Mouse (Mus musculus): ENCODE measurements around the gene Zzef1.

Gene Zzef1

DNA sequence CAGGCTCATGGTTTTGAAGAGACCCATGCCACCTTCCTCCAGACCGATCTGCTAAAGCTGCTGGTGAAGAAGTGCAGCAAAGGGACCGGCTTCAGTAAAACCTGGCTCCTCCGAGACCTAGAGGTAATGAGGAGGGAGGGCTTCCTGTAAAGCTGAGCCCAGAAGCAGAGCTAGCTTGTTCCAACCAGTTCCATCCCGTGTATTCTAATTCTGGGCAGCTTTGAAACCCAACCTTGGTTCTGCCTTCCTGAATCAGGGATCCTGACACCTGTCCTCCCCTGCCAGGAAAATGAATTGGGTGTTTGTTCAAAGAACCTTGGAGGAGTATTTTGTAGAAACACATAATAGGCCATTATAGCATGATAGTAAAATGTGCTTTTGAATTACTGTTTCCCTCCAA is 112.4 kb downstream of the Zzef1 start:
- no peak for DNase-seq (ENCODE audit: low spot score in 2 of 2)

DNA sequence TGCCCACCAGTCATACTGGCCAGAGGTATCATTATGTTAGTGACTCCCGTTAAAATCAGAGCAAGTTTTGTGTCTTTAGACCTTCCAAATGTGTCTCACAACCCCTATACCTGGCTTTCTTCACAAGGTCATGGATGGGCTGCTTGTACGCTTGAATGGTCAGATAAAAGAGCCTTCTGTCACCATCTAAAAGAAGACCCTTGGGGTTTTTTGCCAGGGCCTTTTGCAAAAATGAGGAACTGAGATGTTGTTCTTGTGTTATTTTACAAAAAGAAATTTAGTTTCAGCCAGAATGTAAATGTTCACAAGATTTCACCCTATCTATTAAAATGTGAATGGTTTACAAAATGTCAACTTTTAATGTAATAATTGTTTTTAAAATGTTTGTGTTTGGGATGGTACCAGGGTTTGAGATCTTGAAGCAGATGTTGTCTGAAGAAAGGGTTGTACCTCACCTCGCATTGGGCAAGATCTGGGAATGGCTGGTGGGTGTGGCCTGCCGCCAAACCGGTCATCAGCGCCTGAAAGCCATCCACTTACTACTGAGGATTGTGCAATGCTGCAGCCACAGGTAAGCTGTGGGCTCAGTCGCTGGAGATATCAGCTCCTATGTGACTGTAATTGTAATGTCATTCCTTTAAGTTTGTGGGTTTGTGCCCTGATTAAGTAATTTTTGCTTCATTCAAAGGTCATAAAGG is 121.4 kb downstream of the Zzef1 start:
- no peak for DNase-seq (ENCODE audit: low spot score in 2 of 2)

DNA sequence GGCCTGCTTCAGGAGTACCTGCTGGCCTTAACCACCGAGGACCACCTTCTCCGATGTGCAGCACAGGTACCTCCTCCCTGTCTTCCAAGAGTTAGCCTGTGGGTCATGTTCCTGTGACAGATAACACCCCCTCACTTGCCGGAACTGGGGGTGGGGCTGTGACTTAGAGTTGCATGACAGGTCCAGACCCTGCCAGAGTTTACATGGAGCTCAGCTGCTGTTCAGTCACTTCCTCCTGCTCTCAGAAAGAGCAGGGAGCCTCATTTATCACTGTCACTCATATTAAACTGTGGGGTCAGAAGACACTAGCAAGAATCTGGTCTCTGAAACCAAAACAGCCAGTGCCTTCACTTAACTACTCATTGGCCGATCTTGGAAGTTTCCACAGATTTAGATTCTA is 127.1 kb downstream of the Zzef1 start:
- no peak for DNase-seq (ENCODE audit: low spot score in 2 of 2)

DNA sequence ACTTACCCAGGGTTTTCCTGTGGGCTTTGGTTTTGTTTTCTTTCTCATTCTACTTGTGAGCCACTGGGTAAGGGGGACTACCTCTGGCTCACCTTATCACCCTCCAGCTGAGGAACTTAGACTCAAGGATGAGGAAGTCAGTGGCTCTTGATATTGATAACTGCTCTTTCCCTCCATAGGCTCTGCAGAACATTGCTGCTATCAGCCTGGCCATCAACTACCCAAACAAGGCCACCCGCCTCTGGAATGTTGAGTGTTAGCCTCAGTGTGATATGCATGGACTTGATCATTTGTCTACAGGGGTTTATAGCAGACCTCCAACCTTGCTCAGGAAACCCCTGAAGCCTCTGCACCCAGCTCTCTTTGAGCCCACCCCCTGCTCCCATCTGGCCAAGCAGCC is 128.4 kb downstream of the Zzef1 start:
- no peak for DNase-seq (ENCODE audit: low spot score in 2 of 2)

DNA sequence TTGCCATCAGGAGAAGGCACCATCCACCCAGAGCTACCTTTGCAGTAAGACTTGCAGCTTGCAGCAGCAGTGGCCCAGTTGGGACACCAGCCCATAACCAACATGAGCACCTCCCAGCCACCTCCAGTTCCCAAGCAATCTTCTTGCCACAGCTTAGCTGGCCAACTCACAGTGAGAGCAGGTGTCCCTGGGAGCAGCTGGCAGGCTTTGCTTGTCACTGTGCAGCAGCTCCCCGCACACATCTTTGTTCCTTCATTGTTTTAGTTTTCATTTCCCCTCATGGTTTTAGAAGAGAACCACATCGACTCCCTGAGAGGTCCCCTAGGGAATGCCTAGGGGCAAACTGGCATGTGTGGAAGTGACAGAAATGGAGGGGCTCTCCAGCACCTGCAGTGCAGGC is 129.0 kb downstream of the Zzef1 start:
- DNase-seq (ENCODE audit: low spot score in 2 of 2): no peak

DNA sequence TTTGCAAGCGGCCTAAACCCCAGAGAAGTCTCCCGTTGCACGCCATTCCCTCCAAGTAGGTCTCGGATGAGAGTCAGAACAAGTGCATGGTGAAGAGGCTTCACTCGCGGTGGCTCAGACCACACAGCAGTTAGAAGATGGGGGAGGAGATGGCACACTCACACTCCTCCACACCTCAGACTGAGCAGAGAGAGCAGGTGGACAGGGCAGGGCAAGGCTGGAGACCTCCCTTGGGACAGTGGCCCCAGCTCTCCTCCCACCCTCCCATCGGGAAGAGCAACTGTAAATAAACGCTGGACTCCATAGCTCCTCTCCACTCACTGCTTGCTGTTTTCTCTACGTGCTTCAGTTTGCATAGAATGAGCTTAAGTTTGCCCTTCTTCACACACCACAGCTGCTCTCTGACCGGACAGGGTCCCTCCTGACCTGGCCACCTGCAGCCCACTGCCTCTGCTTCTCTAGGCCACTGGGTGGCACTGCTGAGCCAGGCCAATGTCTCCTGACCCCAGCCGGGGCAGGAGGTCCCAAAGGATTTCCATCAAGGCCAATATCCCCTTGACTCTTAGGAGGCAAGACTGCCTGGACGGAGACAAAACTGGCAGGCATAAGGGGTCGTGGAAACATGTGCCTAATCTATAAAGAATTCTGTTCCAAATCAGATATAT is 130.3 kb downstream of the Zzef1 start:
- peak; percentile 36 to 38 for DNase-seq (ENCODE audit: low spot score in 2 of 2)

DNA sequence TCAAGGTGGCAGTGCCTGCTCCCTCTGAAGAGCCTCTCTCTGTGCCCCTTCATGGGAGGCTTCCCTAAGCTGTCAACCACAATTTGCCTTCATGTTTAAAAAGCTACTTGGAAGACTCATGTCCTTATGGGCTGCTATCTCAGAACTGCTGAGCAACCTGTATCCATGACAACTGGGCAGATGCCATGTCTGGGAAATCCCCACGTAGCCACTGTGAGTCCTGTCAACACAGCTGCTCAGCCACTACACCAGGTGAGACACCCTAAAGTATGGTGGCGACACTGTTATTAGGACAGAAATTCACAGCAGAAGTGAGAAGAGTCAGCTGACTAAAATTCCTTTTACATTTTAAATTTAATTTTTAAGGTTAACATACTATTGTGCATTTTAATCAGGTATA is 132.5 kb downstream of the Zzef1 start:
- DNase-seq (ENCODE audit: low spot score in 2 of 2): peak in 1 of 2 experiments; percentile 35

DNA sequence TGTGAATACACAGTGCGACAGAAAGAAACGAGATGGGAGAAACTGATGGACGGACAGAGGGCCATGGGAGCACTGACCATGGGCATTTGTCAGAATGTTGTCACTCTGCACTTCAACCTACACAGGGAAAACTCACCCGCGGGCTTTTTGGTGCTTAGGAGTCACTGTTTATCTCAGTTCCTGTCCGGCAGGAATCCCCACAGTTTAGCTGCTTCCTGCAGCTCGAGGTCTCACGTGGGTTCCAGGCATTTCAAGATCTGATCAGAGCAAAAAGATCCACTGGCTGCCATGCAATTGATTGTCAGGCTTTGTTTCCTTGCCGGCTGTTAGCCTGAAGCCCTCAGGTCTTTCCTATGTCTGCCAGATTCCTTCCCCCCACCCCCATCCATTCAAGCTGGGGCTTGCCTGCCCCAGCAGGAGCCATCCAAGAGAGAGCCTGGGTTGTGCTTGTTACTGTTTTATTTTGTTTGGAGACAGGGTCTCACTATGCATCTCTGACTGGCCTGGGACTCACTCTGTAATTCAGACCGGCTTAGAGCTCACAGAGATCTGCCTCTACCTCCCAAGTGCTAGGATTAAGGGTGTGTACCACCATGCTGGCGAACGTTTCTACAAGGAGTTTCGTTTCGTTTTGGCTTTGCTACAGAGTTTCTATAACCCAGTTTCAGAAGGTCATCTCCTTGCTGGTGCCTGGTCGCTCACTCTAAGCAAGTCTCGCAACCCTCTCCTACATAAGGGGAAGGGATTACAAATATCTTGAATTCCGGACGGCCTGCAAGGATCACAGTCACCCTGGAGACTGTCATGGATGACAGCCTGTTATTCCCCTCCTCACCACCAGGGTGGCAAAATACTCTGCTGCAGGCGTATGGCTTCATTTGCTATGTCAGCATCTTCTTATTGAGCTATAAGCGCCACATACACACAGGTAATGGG is 144.4 kb downstream of the Zzef1 start:
- no peak for DNase-seq (ENCODE audit: low spot score in 2 of 2)

DNA sequence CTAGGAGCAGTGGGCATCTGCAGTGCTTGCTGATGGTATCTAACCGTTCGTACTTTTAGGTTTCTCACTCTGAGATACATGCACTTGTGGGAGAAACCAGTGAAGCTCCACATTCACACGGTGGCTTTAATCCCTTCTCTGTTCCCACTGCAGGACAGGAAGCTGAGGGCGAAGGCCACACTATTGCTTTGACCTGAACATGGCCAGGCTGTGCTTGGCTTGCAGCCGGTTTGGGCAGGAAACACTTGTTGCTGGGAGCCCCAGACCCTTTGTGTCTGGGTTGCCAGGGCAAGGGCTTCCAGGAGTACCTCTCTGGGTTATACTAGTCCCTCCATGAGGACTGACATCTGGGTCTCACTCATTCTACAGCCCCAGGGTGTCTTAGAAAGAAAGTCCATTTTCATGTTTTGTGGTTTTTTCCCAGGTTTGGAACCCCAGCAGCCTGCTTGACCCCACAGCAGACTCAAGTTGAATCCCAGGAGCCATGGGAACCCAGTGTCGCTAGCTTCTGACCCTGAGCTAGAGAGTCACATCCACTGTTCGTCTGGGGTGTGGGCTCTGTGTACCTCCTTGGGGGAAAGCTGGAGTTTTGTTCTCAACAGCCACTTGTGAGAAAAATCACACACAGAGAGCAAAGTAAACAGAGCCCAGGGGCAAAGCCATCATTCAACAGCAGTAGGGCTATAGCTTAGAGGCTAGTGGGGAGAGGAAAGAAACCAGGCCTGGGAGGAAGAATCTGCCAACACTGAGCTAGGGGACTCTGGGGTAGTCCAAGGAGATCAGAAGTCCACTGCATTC is 149.2 kb downstream of the Zzef1 start:
- no peak for DNase-seq (ENCODE audit: low spot score in 2 of 2)

DNA sequence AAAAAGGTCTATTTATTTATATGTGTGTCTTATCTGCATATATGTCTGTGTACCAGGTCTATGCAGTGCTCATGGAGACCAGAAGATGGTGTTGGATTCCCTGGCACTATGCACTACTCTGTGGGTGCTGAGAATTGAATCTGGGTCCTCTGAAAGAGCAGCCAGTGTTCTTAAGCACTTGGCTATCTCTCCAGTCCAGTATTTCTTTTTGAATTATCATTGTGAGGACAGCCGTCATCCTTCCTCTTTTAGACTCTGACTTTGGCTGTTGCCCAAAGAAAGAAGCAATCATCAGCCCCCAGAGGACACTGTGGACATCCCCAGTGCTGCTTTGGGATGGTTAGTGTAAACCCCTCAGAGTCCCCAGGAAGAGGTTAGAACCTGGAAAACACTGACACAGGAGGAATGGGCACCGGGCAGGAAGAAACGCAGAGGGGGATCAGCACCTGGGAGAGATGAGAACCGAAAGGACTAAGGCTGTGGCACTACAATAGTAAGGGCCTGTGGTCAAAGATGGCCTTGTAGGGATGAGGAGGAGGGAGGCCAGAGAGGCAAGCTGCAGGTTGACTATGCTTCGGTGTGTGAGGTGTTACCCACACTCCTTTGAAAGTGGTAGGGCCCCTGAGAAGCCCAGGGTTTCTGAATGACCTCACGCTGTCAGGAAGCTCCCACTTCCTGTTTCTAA is 150.0 kb downstream of the Zzef1 start:
- no peak for DNase-seq (ENCODE audit: low spot score in 2 of 2)

DNA sequence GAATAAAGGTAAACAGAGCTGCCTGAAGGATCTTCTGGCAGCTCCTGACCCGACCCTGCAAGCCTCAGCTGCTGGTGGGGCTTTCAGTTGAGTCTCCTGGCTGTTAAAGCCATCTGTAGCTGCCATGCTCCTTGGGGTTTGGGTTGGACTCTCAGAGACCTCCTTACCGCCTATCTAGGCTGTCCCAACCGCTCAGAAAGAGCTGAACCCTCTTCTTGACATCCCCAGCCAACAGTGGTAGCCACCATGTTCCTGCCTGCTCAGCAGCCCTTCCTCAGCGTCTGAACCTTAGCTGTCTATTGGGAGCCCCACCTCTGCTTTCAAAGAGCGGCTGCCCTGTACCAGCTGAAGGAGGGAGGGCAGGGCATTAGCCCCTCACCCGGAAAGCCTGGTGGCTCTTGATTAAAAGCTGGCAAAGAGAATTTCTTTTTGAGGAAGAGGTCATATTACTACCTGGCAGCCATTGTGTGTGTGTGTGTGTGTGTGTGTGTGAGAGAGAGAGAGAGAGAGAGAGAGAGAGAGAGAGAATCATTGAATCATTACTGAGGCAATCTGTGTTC is 150.6 kb downstream of the Zzef1 start:
- DNase-seq (ENCODE audit: low spot score in 2 of 2): no peak

DNA sequence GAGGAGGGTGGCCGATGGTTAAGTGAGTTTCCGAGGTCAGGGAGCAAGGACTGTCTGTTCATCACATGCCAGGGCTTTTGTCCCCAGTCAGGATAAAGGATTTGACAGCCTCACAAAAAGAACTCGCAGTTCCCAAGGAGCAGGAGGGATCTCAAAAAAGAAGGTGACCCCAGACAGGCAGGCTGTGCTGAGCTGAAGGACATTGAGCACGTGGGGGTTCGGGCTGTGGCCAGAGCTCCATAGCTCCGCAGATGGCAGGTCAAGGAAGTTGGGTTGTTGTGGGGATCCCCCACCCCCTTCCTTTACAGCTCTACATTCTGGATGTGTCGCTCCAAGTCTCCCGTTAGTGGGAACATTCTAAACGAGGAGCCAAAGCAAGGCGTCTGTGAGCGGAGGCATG is 151.8 kb downstream of the Zzef1 start:
- no peak for DNase-seq (ENCODE audit: low spot score in 2 of 2)

DNA sequence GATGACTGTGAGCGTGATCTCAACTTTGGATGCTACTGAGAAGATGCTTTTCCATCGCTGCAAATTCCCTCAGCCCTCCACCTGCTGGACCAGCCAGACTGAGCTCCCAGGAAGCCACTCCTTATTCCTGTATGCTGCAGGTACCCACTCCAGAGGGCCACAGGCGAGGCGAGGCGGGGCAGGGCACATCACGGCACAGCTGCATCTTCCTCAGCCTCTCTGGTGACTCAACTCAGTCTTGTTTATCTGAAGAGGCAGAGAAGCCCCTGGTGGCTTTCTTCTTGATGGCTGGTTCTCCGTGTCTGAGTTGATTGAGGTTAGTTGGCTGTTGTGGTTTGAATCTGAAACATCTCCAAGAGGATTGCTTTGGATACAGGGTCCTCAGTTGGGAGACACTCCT is 152.2 kb downstream of the Zzef1 start:
- DNase-seq (ENCODE audit: low spot score in 2 of 2): no peak

DNA sequence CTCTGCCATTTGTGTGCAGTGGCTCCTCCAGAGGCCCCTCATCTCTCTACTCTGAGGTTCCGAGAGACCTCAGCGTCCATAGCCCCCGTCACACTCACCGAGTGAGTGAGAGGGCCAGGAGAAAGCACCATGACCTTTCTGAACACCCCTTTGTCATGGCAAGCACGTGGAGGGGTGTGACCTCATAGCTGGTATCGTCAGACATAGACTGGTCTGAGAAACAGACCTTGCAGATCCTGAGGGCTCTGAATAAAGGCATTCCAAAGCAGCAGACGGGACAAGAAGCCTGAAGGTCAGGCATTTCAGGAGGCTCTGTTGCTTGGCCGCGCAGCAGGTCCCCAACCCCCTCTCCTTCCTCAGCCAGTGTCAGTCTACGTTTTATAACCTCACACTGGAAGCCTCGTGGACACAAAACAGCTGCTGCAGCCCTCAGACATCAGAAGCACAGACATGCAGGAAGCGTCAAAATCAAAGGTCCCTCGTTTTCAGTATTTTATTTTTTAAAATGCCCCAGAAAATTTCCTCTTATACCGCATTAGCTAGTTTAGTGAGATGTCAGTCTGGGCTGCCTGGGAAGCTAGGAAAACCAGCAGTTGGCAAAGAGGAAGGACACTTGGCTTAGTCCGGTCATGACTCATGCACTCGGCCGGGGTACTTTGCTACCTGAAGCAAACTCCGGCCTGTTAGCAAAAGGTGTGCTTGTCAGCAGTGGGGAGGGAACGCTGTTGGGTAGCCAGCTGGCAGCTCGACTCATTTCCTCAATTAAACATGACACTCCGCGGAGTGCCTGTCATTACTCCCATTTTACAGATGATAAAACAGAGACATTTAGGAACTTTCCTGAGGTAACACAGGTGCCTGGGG is 155.3 kb downstream of the Zzef1 start:
- no peak for DNase-seq (ENCODE audit: low spot score in 2 of 2)

DNA sequence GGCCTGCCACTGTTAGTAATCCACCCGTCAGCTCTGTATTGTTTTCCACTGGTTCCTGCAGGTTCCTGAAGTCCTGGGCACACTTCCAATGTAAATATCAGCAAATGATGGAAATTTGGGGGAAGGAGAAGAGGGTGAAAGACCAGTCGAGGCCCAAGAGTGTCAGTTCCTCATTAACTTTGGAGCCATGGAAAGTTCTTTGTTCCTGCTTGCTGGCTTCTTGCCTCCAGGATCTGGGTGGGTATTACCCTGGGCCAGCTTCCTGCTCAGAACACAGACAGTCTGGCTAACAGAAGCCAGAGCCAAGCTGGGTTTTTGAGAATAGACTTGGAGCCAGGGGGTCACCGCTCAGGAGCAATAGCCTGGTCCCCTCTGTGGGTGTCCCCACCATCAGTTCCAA is 156.2 kb downstream of the Zzef1 start:
- no peak for DNase-seq (ENCODE audit: low spot score in 2 of 2)

DNA sequence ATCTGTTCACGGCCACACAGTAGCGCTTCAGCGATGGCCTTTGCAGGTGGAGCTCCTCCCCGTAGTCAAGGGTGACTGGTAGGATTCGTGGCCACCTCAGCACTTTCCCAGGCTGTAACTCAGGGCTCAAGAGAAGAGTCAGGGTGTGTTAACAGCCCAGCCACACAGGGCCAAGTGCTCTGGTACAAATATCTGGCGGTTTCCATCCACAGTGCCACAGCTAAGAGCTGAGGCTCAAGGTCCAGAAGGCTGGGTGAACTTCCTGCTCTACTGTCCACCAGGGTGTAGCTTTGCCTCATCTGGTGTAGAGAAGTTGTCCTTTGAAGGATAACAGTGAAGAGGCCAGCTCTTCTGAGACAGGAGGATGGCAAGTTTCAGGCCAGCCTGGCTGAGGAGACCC is 156.7 kb downstream of the Zzef1 start:
- DNase-seq (ENCODE audit: low spot score in 2 of 2): no peak

DNA sequence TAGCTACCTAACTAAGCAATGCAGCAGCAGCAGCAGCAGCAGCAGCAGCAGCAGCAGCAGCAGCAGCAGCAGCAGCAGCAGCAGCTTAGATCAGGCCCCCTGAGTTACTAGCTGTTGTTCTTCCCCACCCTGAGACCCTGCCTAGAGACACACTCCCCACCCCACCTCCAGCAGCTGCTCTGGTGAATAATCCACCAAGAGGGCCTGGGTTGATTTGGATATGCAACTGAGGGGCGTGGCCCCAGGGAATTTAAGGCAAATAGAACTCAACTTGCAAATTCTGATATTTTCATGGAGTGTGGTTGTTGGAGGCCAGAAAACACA is 157.1 kb downstream of the Zzef1 start:
- DNase-seq (ENCODE audit: low spot score in 2 of 2): no peak

DNA sequence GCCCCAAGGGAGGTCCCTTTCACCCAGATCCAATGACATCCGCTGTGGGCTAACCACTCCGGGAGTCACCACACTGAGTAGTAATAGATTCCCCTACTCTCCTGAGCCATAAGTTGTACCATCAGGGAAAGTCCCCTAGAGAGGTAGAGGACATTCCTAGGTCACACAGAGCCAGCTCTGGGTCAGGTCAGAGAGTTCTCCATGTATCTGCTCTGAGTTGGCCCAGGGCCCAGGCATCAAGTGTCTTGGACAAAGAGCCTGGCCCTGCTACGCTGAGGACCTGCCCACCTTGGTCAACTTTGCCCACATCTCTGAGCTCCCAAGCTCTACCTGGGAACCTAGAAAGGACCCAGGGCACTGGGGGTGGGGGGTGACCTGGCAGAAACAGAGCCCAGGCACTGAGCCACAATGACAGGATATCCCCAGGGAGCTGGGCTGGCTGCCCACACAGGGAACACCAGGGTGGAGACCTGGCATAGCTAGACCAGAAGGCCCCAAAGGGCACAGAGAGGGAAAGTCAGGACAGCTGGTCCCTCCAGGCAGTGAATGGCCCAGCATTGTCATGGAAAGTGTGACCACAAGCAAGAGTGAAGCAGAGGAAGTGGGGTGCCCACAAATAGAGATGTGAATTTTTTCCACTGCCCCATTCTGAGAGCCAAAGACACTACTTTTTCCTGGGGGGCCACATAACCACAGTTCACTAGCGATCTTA is 157.6 kb downstream of the Zzef1 start:
- DNase-seq (ENCODE audit: low spot score in 2 of 2): no peak

DNA sequence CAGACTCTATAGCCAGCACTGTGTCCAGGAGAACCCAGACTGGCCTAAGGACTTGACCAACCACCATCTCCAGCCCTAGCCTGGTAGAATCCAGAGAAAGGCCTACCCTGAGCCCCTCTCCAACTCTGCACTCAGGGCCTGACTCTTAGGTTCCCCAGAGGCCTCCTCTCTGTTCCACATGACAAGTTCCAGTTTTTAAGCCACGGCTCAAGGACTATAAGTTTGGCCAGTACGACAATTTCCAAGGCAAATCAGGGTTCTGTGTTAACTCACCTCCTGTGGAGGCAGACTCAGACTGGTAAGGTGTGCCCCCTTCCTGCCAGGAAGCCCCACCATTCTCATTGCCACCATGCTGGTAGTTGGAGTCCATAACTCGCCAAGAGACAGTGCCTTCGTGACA is 158.2 kb downstream of the Zzef1 start:
- DNase-seq (ENCODE audit: low spot score in 2 of 2): no peak

All from frontal cortex, postnatal 36 days (tissue).